Mouse (Mus musculus): ENCODE measurements around the gene Sap30.

GRCm38 (mm10) chr8:57520186-57520786 lies 32.6 kb upstream of the Sap30 start:
- TF ChIP-seq POLR2A (IDR thresholded peaks at IDR 0.05; ENCODE audit: borderline replicate concordance, low read depth, low read length) (no peak), CTCF (IDR thresholded peaks at IDR 0.05; ENCODE audit: low read depth, low read length) (no peak)

Data from bone marrow macrophage, adult 2 months (primary cell).